Mouse (Mus musculus) embryo, embryonic 11 days (tissue): ENCODE results near the gene Dock2.

Experiments used
- DNase-seq: peaks from one replicate; pipeline ENCODE4 v3.0.0-alpha.2; 2015

Dock2 gene

DNA sequence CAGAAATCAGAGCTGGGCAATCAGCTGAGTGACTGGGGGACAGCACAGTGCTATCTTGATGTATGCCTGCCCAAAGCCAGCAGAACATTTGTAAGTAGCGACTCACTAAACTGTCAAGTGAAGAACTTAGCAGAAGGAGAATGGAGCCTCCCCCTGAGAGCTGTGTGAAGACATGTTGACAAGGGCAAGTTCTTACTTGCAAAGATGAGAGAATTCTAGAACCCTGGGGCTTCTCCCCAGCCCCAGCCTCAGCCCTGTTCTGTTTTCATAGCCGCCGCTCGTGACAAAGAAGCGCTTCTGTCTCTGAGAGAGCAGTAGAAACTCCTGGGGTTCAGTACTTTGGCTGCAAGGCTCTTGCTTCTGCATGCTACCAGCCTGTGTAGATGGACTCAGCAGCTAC is 444.0 kb downstream of the Dock2 start:
- DNase-seq, result no peak

DNA sequence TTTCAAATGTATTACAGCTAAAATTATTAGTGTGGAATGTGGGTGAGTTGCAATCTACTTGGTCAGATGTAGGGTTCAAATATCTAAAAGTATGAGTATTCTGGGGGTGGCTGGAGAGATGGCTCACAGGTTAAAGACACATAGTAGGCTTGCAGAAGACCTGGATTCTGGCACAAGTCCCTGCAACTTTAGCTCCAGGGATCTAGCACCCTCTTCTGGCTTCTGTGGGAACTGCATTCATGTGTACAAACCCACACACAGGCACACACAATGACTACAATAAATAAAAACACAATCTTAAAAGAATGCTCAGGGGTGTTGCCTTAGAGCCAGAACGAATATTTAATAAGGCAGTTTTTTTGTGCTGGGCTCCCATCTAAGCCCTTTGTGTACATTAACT is 445.8 kb downstream of the Dock2 start:
- DNase-seq, result no peak

DNA sequence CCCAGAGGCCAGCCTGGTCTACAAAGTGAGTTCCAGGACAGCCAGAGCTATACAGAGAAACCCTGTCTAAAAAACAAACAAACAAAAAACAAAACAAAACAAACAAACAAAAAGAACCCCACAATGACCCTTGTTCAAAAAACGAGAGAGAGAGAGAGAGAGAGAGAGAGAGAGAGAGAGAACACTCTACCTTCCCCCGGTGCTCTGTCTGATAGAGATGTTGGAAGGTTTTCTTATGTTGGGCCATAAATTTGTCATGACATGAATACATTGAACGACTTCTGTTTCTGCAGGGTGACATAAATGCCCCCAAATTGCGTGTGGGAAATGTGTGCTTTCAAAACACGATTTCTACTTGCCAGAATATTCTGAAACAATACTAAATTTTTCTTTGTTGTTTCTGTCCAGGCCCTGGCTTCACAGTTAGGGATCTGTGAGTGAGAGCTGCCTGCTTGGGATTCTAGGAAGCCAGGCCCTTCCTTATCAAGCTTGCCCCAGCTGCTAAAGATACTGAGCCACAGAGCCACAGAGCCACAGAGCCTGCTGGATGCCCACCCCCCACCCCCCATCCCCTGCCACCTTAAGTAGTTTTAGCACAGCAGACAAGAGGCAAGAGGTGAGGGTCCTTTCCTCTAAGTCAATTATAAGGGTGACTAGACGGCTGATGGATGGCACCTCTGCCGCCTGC is 451.2 kb downstream of the Dock2 start:
- DNase-seq, result no peak

DNA sequence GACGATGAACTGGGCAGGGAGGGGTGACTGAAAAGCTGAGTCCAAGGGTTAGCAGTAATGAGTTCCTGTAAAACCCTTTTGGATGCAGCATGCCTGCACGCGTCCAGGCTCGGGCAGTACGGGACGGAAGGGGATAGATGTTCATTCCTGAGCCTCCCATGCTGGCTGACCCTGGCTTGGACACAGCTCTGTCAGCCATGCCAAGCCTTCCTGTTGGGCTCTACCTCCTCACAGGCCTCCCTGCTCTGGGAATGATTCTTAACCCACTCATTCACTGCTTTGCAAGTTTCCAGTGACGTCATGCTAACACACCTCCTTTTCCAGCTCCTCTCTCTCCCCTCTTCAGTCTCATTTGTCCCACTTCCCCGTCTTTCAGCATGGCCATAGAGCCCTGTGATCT is 460.0 kb downstream of the Dock2 start:
- no peak for DNase-seq

DNA sequence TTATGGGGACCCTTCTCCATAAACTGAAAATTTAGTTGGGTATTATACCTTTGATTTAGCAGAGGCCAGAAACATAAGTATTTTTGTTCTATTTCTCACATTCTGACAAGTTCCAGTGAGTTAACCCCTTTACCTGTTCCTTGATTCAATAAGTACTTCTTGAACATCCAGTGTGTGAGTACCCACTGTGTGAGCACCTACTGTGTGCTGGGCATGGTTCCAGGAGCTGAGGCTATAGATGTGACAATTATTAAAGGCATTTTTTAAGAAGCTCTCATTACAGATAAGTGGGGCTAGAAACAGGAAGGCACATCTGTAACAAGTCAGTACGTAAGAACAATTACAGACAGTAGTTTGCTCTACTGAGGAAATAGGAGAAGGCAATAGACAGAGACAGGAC is 464.4 kb downstream of the Dock2 start:
- no peak for DNase-seq

DNA sequence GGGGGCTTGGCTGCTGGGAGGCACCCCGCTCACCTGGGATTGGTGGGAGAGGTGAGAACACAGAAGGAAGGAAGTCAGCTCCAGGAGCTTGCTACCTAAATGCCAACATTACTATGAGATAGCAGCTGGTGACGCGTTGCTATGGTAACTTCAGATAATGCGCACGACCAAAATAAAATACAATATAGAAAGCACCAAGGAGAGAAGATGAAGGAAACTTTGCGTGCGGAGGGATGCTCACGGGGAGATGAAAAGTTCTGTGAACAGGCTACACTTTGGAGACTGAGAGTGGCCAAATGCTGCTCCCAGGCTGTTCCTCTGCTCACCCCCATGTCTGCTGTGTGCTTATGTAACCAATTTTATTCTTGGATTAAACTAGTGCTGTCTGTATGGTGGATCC is 466.7 kb downstream of the Dock2 start:
- DNase-seq, result no peak

DNA sequence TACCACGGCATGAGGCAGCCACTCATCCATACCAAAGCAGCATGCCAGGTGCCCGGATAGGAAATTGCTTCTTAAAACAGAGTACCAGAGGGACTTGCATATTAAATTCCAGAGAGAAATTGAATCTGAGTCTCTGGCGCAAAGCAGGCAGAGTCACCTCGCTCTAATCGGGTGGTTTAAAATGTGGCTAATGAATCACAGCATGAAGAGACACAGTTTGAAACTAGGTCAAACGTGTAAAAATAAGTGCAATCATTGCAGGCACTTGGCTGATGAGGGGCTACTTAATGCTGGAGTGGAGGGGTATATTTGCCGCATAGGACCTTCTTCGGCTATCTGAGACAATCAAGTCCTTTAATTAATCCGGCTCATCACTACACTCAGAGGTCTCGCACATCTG is 467.5 kb downstream of the Dock2 start:
- DNase-seq, result no peak

DNA sequence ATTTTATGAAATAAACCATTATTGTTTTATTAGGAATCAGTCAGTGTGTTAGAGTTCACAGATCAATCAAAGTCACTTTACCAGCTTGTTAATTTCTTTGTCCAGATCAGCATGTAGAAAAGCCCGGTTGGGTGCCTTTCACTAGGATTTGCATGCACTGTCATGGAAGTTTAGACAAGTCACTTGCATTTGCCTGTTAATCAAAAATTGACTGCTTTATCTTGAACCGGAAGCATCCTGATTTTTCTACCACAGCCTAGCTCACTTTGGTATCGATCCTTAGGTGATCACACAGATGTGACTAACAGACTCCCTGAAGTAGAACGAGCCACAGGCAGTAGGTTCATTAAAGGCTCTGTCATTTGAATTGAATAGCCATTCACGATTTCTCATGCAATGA is 468.3 kb downstream of the Dock2 start:
- DNase-seq, result no peak

DNA sequence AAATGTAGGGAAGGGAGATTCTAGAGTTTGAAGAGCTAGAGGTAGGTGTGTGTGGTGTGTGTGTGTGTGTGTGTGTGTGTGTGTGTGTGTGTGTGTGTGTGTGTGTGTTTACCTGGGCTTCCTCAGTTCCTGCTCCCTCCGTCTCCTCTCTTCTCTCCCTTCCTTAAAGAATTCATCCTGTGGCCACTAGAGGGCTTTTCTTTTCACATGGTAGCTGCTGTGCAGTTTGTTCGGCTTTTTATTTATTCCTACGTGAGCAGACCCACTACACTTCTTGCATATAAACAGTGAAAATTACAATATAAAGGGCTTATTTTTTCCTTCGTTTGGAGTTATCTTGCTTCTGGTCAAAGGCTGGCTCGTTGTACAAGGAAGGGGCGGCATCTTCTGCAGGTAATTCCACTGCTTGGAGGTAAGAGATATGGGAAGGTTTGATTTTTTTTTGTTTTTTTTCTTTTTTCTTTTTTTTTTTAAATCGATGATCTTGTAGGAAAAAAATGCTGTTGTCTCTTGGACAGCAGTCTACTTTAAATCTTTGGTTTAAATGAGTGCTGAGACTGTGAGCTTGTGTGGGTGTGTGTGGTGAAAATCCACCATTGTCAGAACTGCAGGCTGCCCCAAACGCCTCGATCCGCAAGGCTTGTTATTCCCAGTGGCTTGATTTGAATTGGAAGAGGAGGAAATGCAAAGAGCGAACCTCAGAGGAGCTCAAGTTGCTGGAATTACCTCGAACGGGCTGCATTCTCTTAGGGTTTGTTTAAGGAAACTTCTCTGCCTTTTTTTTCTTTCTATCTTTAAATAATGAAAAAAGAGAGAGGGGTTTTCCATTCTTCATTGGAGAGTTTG is 468.9 kb downstream of the Dock2 start, which contains the start of gene Fam196b:
Gene Fam196b, plus strand, starts transcription at position 289 of the 846 bp plus-strand sequence.
- peak; percentile 80 for DNase-seq

DNA sequence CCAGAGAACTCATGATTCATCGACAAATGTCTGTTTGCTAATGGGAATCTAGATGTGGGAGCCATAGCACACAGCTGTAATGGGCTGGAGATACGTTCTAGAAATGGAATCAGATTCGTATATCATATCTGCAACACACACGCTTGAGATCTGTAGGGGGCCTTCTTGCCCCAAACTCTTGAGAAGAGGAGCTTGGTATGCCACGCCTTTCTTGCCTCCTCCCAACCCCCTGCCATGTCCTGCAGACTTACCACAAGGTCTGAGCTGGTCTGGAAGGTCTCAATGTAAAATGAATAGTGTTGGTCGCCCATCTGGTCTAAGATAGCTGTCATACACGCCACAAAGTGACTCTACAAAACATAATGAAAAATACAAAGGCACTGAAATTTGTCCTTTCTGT is 471.5 kb downstream of the Dock2 start:
- DNase-seq, result no peak

DNA sequence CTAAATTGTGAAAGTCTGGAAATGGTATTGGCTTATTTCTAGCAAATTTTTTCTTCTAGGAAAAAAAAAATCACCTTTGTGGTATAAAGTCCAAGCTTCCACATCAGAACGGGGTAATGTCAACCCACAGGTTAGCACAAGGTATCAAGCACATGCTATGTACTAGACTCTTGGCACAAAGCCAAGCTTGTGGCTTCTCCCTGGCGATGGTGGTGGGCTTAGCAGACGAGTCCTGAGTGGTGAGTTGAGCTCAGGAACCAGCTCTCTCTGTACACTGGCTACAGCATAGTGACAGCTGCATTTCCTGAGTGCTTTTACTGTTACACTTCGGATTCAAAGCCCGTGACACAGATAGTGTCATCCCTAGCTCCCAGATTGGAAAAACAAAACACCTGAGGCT is 472.0 kb downstream of the Dock2 start:
- no peak for DNase-seq

DNA sequence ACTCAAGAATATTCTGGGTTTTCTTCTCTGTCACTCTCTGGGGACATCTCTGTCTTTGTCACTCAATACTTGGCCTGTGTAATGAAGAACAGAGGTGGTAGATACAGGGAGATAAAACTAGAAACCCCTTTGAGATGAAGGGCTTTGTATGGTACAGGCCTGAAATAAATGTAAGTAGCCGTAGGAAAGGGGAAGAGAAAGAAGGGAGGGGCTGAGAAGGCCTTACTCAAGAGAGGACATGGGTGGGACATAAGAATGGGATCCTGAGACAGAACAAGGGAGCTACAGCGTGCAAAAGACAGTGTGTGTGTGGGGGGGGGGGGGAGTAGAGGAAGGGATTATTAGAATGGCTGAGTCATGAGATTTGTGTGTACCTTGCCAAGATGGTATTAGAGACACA is 474.3 kb downstream of the Dock2 start:
- no peak for DNase-seq

DNA sequence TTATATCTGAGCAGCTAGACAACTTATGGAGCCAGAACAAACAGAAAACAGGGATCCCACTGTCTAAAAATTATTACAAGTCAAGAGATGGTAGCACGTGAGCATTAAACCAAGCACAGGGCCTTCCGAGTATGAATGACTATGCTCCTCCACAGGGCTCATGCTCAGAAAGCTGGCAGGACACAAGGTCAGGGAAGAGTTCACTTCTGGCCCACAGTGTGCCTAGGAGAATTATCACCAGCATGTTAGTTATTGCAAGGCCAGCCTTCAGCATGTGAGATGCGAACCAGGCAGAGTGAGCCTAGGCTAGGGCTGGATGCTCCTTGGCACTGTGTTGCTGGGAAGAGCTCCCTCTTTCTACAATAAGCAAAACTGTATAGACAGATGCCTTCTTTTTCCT is 475.0 kb downstream of the Dock2 start:
- no peak for DNase-seq

DNA sequence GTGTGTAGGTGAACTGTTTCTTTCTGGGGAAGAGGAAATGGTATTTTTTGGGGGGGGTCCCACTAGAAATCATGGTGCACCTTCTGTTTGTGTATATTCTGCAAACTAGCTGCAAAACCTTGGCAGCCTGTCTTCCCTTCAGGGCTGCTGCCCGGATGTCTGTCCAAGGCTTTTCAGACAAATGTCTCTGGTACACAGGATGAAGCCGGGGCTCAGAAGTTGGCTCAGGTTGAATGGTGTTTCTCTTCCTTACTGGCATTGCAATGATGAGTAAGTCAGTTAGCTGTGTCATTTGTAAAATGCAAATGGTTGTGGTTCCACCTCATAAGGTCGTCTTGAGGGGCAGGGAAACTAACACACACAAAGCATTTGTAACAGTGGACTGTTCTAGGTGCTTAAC is 477.5 kb downstream of the Dock2 start:
- no peak for DNase-seq

DNA sequence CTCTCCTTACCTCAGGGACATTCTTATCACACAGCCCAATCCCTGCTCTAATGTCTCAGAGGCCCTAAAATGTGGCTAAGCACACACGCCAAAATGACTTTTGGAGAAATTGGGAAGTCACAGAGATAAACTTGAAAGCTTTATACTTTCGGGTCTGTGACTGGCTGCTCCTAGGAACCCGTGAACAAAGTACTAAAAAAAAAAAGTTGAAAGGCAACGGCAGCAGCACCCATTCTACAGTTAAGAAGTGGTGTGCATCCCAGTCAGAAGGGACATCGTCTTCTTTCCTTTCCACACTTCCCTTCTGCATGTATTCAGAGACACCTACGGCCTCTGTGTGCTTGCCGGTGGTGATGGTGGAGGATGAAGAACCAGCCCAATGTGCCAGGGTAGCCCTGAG is 483.6 kb downstream of the Dock2 start:
- DNase-seq, result no peak

DNA sequence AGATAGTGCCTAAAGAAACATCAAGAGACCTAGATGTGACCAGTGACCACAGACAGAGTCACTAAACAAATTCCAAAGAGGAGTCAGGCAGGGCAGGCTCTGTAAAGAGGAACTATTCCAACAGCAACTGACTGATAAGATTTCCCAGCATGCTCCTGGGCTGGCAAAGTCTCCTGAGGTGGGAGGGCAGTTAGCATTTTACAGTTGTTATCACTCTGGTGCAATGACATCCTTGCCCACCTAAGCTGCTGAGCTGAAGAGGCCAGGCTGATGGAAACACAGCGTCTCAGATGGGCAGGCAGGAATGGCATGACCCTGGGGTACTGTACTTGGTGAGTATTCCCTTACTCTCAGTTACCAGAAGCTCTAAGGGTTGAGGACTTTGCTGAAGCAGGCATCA is 484.1 kb downstream of the Dock2 start:
- no peak for DNase-seq

DNA sequence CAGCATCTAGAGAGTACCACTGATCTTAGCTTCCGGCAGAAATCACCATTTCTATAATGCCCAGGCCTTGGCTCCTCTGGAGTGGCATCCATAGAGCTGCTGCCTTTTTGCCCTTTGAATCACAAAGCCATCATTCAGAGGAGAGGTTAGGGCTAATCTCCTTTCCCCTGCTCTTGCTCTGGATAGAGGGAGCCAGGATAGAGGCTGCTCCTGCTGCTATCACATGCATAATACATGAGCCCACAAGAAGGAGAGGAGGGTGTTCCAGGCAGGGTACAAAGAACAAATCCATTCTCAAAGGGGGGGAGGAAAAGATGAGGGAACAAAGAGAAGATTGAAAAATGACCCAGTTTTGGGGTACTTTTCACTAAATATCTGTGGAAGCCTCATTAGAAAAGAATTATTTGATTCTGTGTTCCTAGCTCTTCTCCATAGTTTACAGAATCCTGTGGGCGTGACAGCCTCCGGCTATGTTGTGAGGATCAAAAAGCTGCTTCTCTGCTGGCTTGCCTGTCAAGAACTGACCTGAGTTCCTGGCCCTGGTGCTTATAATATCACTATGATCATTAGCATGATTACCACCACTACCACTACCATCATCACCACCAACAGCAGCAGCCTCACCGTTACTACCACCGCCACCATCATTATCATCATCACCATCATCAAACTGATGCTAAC is 485.9 kb downstream of the Dock2 start:
- DNase-seq, result no peak

DNA sequence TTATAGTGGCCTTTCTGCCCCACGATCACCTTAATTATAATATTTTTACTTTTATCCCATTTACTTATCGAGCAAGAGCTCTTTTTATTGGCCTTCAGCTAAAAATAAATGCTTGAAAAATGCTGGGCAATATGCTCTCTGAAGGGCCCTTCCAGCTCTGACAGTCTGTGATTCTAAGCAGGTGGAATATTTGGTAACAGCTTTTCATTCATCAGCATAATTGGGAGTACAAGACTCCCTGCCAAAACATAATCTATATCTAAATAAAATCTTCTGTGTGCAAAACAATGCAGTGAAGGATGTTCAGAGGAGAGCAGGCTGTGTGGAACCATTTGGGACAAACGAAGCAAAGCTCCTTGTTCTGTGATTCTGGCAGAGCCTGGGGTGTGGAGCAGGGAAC is 492.4 kb downstream of the Dock2 start:
- no peak for DNase-seq

DNA sequence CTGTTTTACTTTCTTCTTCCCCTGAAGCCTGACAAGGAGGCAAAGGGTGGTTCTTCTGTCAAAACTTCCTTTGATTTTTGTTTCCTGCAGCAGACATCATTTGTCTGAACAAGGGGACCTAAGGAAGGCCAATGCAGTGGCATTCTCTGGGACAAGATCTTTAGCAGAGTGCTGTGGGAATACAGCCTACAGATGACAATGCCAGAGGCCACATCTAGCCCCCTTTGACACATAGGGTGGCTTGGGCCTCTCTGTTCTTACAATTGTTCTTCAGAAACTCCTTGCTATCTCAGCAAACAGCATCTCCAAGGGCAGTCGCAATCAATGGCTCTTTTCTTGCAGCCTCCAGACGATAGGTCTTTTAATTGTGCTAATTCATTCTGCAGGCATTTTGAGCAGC is 493.0 kb downstream of the Dock2 start:
- DNase-seq, result no peak

DNA sequence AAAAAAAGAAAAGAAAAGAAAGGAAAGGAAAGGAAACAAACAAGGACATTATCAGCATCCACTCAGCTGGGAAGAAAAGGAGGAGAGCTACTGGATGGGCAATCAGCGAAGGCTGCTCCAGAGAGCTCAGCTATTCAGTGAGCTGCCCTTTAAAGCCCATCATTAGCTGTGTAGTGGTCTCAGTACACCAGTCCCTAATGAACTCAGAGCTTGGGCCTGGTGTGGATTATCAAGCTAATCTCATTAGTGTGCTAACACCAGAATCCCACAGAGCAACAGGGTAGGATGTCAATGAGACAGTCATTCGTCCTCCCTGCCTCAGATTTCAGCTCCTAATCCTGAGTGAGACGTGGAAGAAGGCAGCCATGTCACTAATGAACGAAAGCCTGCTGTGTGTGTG is 493.4 kb downstream of the Dock2 start:
- peak; percentile 17 for DNase-seq

DNA sequence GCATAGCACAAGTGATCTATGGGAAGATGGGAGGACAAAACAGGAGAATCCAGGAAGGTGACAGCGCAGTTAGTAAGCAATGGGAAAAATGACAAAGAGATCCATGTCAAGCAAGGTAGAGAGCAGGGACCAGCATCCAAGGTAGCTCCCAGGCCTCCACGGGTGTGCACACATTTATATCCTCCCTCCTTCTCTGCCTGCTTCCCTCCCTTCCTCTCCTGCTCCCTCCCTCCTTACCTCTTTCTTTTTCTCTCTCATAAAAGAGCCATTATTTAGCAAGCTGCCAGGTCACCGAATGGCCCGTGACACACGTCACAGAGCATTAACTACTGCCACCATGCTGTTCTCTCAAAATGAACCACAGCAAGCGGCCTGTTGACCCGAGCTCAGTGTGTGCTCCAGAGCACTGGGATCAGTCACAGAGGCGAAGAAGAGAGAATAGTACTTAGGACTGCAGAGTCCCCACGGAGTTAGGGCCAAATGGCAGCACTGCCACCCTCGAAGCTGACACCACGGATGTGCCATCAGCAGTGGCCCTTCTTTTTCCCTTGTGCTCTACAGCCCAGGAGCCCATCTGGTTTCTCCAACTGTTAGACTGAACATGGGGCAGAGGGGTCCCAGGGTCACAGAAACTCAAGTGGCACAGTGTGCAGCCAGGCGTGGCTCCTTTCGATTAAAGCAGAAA is 499.4 kb downstream of the Dock2 start:
- peak; percentile 41 for DNase-seq

DNA sequence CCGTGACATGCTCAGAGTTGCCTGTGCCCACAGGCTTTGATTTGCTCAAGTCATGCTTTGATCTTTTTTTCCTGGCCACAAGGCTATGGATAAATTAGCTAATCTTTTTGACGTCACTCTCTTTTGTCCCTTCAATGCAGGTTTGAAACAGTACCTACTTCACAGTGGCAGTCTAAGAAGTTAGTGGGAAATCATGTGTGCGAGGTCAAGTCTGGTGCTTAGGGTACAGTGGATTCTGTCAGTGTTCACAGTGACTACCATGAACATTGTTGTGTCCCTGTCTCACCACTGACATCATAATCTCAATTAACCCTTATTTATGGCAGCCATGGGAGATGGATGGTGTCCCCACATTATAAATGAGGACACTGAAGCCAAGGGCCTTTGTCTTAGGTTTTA is 506.6 kb downstream of the Dock2 start:
- no peak for DNase-seq

DNA sequence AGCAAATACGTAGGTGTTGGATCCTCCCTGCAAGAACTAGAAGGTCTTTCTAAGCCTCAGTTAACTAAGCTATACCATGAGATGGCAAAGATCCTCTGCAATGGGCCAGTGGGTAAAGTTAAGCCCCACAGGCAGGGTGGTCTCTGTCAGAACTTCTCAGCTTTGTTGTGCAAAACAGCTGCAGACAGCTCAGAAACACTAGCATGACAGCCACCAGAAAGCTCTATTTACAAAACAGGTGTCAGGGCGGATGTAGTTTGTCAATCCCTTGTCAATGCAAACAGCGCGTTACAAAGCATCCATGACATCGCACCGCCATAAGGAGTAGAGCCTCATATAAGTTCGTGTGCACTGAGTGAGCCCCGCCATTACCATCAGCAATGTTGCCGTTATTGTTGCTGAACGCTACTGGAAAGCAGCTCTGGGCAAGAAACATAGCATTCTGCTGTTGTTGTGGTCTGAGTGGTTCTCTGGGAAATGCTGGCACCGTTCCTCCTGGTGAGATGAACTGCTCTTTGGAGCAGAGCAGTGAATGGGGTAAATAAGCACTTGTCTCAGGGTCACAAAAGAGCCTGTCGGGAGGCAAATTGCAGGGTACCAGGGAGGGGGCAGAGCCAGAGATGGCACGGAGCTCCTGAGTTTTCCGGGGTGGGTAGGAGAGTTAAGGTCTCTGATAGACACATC is 507.2 kb downstream of the Dock2 start:
- DNase-seq, result peak; percentile 13
